Mouse (Mus musculus) embryonic fibroblast, embryonic 13.5 days (primary cell): ENCODE data around the gene Rep15.

Source experiments
- CTCF ChIP-seq: IDR thresholded peaks from 2 replicates; pipeline ENCODE4 v1.5.1; 2011; ENCODE audit warnings: mild to moderate bottlenecking, control low read depth, low read length, moderate library complexity, borderline replicate concordance; ENCODE audit not compliant: insufficient read depth
- POLR2A ChIP-seq: IDR thresholded peaks from 2 replicates; pipeline ENCODE4 v1.6.1; 2011; ENCODE audit warnings: low read depth, mild to moderate bottlenecking, control low read depth, low read length, moderate library complexity

- TF ChIP-seq POLR2A (no peak), CTCF (no peak)
Measured at GRCm38 (mm10) chr6:147075808-147076387, 43.5 kb downstream of the Rep15 start.
